ENCODE assay signal across 28 mouse cellular contexts in the genomic region with DNA sequence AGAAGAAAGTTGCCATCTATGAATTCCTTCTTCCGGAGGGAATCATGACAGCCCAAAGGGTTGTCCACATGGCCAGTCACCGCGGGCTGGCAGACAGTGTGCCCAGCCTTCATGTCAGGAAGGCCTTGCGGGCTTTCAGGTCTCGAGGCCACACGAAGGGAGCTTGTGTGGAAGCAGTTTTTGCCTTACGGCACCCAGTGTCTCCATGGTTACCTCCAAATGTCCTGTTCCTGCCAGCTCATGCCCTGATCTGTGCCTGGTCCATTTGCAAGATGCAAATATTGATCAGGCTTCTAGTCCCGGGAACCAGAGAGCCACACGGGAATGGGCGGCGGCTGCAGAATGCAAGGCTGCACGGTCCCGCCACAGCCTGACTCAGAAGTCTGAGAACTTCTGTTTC. TPM values are rescaled to one million over a fixed set of nuclear protein-coding genes. Genes with fewer than 3 reads are reported as not detected.
DNase-seq lines count a peak whose midpoint lies in the region; ATAC-seq and TF ChIP-seq lines count a peak whose summit lies in the region.
"Had no signal": no experiment of that assay in that cellular context is flagged by ENCODE, and none has a peak within 500 bp of the region (broad histone marks: within the 10 kb centered on the region; RNA-seq: fewer than 3 reads in every experiment).

No protein-coding gene starts in this region.

- no peaks in the 10 kb centered on the region; the same call in 1 of the 2 replicates for H3K9me3 ChIP-seq in E14TG2a.4 (ENCODE audit: low read length)
- H3K9me3 ChIP-seq in stomach, postnatal 0 days (ENCODE audit: control insufficient read depth, low read length), result peaks cover 6% of the 10 kb centered on the region; the same call in 1 of the 2 replicates

- H3K27me3 ChIP-seq in E14TG2a.4 (ENCODE audit: insufficient read depth, low read length), result no peaks in the 10 kb centered on the region
- H3K27me3 ChIP-seq in stomach, postnatal 0 days (ENCODE audit: control insufficient read depth, insufficient read depth, low read length), result no peaks in the 10 kb centered on the region
- H3K27me3 ChIP-seq: CH12.LX; forebrain, embryonic 13.5 days; heart, embryonic 12.5 days; heart, embryonic 15.5 days had no signal

- no peak for ATAC-seq in stomach, postnatal 0 days (ENCODE audit: low FRiP score, low TSS enrichment)
- ATAC-seq: forebrain, embryonic 13.5 days; forebrain, postnatal 0 days; hindbrain, postnatal 0 days; inflammation-experienced regulatory T-cells, adult 6 months; intestine, embryonic 16.5 days had no signal

- H3K27ac ChIP-seq in stomach, postnatal 0 days (replicated peaks), result no peak overlapping the region
- H3K27ac ChIP-seq: forebrain, embryonic 10.5 days; forebrain, embryonic 13.5 days; gastrocnemius, adult 2 months; heart, embryonic 15.5 days; hindbrain, embryonic 14.5 days; hindbrain, postnatal 0 days had no signal

- no peak for TF ChIP-seq CTCF in E14TG2a.4 (conservative IDR thresholded peaks at IDR 0.05; ENCODE audit: low read length)
- no peak for TF ChIP-seq CTCF in stomach, postnatal 0 days (IDR thresholded peaks at IDR 0.05; ENCODE audit: low read depth)

- H3K4me1 ChIP-seq in E14TG2a.4 (replicated peaks; ENCODE audit: low read depth, low read length), result peaks cover 45% of the 10 kb centered on the region
- H3K4me1 ChIP-seq in stomach, postnatal 0 days (replicated peaks; ENCODE audit: control insufficient read depth, insufficient read depth), result no peaks in the 10 kb centered on the region
- H3K4me1 ChIP-seq: forebrain, embryonic 10.5 days; forebrain, embryonic 13.5 days; heart, embryonic 15.5 days had no signal

- H3K9ac ChIP-seq in stomach, postnatal 0 days (ENCODE audit: low read length), result no peak overlapping the region
- H3K9ac ChIP-seq: forebrain, embryonic 13.5 days; forebrain, postnatal 0 days; heart, embryonic 12.5 days; heart, embryonic 15.5 days; hindbrain, embryonic 14.5 days had no signal

- H3K4me3 ChIP-seq in E14TG2a.4 (replicated peaks; ENCODE audit: low read length), result peak overlapping the region; percentile 53
- no peak overlapping the region for H3K4me3 ChIP-seq in stomach, postnatal 0 days (ENCODE audit: low read depth, low read length)
- H3K4me3 ChIP-seq: forebrain, embryonic 10.5 days; forebrain, embryonic 13.5 days; gastrocnemius, adult 2 months; heart, embryonic 12.5 days; heart, embryonic 15.5 days had no signal

- 76% methylated on average over 13 of the region's 13 CpGs for WGBS in stomach, postnatal 0 days

- no peak for TF ChIP-seq EP300 in stomach, postnatal 0 days (optimal IDR thresholded peaks at IDR 0.05)

- peak; percentile 16 to 26 for DNase-seq in adrenal gland, postnatal 36 days
- DNase-seq in adrenal gland, adult (ENCODE audit: inconsistent age in 2 of 2, low spot score in 1 of 2), result no peak
- peak; percentile 53 for DNase-seq in R1 (ENCODE audit: low read depth, low spot score)
- peak; percentile 37 for DNase-seq in stomach, postnatal 0 days (ENCODE audit: low spot score)
- no peak for DNase-seq in ovary, postnatal 10 days (ENCODE audit: low spot score)
- DNase-seq in layer of hippocampus, postnatal 10 days (ENCODE audit: low spot score in 2 of 2), result no peak
- DNase-seq: adrenal gland, postnatal 10 days; B cell, adult 2 months; cerebellum, adult 11-12 months; cerebellum, adult 8-10 months; cerebellum, postnatal 10 days; cerebellum, postnatal 36 days; forebrain, postnatal 0 days; gastrocnemius, adult 2 months; gastrocnemius, postnatal 14 days; heart, adult 18-20 months; heart, postnatal 10 days; heart, postnatal 4 days had no signal

- no peak overlapping the region for H3K4me2 ChIP-seq in stomach, postnatal 0 days (replicated peaks; ENCODE audit: low read depth)
- H3K4me2 ChIP-seq: forebrain, embryonic 13.5 days; heart, embryonic 12.5 days; heart, embryonic 15.5 days; hindbrain, embryonic 14.5 days had no signal

- H3K36me3 ChIP-seq in E14TG2a.4 (ENCODE audit: insufficient read depth, low read length), result no peaks in the 10 kb centered on the region
- H3K36me3 ChIP-seq in stomach, postnatal 0 days (ENCODE audit: control insufficient read depth, insufficient read depth, low read length), result no peaks in the 10 kb centered on the region
- H3K36me3 ChIP-seq: forebrain, embryonic 10.5 days; heart, embryonic 12.5 days; heart, embryonic 15.5 days had no signal

RNA-seq across cellular contexts. Expression of gene Etnk1, which starts 31.9 kb away (rescaled TPM):
- 100 to 1,000 TPM; 115 to 119 TPM for total RNA-seq in adrenal gland, postnatal 36 days (2021)
- polyA plus RNA-seq in stomach, postnatal 0 days (2015; fragmentation: Nextera tagmentation; extraction: Ambion mirVana), result 10.7 and 11.0 TPM in 2 replicates
- total RNA-seq in layer of hippocampus, postnatal 10 days (2021), result 100 to 1,000 TPM; 142 to 157 TPM

RNA-seq across cellular contexts. Expression of gene C2cd5, which starts 35.2 kb away (rescaled TPM):
- total RNA-seq in adrenal gland, postnatal 36 days (2021), result 10 to 100 TPM; 18.3 to 19.2 TPM
- 7.7 and 8.3 TPM in 2 replicates for polyA plus RNA-seq in stomach, postnatal 0 days (2015; fragmentation: Nextera tagmentation; extraction: Ambion mirVana)
- total RNA-seq in layer of hippocampus, postnatal 10 days (2021), result 10 to 100 TPM; 66.6 to 77.6 TPM

Comparison
In these comparisons a context has a peak if more than half of its experiments do, and no peak if none do; other contexts are left out.
1. DNase-seq: peak in adrenal gland, postnatal 36 days (2 of 2), R1 (single experiment) and stomach, postnatal 0 days (single experiment); none in adrenal gland, adult (0 of 2), ovary, postnatal 10 days (single experiment) and layer of hippocampus, postnatal 10 days (0 of 2).